Mouse (Mus musculus) megakaryocyte, embryonic 14.5 days (primary cell): ENCODE measurements around the gene Etl4. TPM values are rescaled to one million over a fixed set of nuclear protein-coding genes. Genes with fewer than 3 reads are reported as not detected.

Source experiments
- H3K27me3 ChIP-seq: replicated peaks from 2 replicates; pipeline ENCODE3; 2012; ENCODE audit warnings: inconsistent platforms
- H3K36me3 ChIP-seq: replicated peaks from 2 replicates; pipeline ENCODE3; 2012; ENCODE audit warnings: low read length, inconsistent platforms, mixed read lengths
- H3K4me1 ChIP-seq: 2 replicates; pipeline ENCODE4 v1.6.1; 2012; ENCODE audit warnings: inconsistent platforms
- H3K4me3 ChIP-seq: replicated peaks from 2 replicates; pipeline ENCODE3; 2012; ENCODE audit warnings: moderate library complexity, mild to moderate bottlenecking, inconsistent platforms
- H3K9me3 ChIP-seq: 2 replicates; pipeline ENCODE4 v1.6.1; 2012; ENCODE audit warnings: inconsistent platforms
- FLI1 ChIP-seq: IDR thresholded peaks from 2 replicates; pipeline ENCODE4 v1.6.1; 2012; ENCODE audit warnings: low read length, inconsistent platforms, mixed read lengths
- GATA1 ChIP-seq: IDR thresholded peaks from 3 replicates; pipeline ENCODE4 v1.6.1; 2012; ENCODE audit warnings: mixed read lengths, low read length, inconsistent platforms, borderline replicate concordance
- polyA plus RNA-seq: library from polyadenylated mRNA; stranded (reverse); fragments of >175 nt; gene quantifications from 2 replicates; pipeline ENCODE4 v1.2.3, GENCODE M21; 2012; ENCODE audit warnings: low replicate concordance; ENCODE audit not compliant: insufficient read depth

The Etl4 gene
- polyA plus RNA-seq, 1 experiment: 0.12 TPM

GRCm38 (mm10) chr2:20290982-20291740 is 381.6 kb downstream of the Etl4 start:
- no peak overlapping the region for H3K4me3 ChIP-seq
- no peak for TF ChIP-seq FLI1
- TF ChIP-seq GATA1: no peak
- no peaks in the 10 kb centered on the region for H3K36me3 ChIP-seq

GRCm38 (mm10) chr2:20291741-20292110 is 382.1 kb downstream of the Etl4 start:
- Histone ChIP-seq H3K36me3 (no peaks in the 10 kb centered on the region), H3K9me3 (no peaks in the 10 kb centered on the region), H3K27me3 (no peaks in the 10 kb centered on the region), H3K4me3 (no peak overlapping the region), H3K4me1 (no peaks in the 10 kb centered on the region)
- TF ChIP-seq GATA1 (no peak), FLI1 (no peak)

More at GRCm38 (mm10) chr2:20290982-20291740, 381.6 kb downstream of the Etl4 start:
- Histone ChIP-seq H3K4me1 (no peaks in the 10 kb centered on the region), H3K9me3 (no peaks in the 10 kb centered on the region), H3K27me3 (no peaks in the 10 kb centered on the region)

GRCm38 (mm10) chr2:20293336-20293735 is 383.8 kb downstream of the Etl4 start:
- Histone ChIP-seq H3K4me1 (no peaks in the 10 kb centered on the region), H3K27me3 (no peaks in the 10 kb centered on the region), H3K36me3 (no peaks in the 10 kb centered on the region), H3K4me3 (no peak overlapping the region), H3K9me3 (no peaks in the 10 kb centered on the region)
- no peak for TF ChIP-seq FLI1
- no peak for TF ChIP-seq GATA1

- Histone ChIP-seq H3K9me3 (no peaks in the 10 kb centered on the region), H3K4me1 (no peaks in the 10 kb centered on the region), H3K36me3 (no peaks in the 10 kb centered on the region), H3K4me3 (no peak overlapping the region), H3K27me3 (no peaks in the 10 kb centered on the region)
- TF ChIP-seq FLI1: no peak
- TF ChIP-seq GATA1: no peak
These were observed 385.0 kb downstream of the Etl4 start for GRCm38 (mm10) chr2:20294596-20294995.

- no peak overlapping the region for H3K4me3 ChIP-seq
- no peaks in the 10 kb centered on the region for H3K36me3 ChIP-seq
- H3K4me1 ChIP-seq: no peaks in the 10 kb centered on the region
- no peaks in the 10 kb centered on the region for H3K9me3 ChIP-seq
- no peaks in the 10 kb centered on the region for H3K27me3 ChIP-seq
- TF ChIP-seq FLI1 (no peak), GATA1 (no peak)
These were observed 392.9 kb downstream of the Etl4 start for GRCm38 (mm10) chr2:20302517-20302916.

GRCm38 (mm10) chr2:20324954-20325353 is 415.4 kb downstream of the Etl4 start:
- TF ChIP-seq GATA1 (no peak), FLI1 (no peak)
- H3K4me3 ChIP-seq: no peak overlapping the region
- H3K9me3 ChIP-seq: no peaks in the 10 kb centered on the region
- H3K36me3 ChIP-seq: no peaks in the 10 kb centered on the region
- no peaks in the 10 kb centered on the region for H3K27me3 ChIP-seq
- H3K4me1 ChIP-seq: no peaks in the 10 kb centered on the region

- H3K4me3 ChIP-seq: no peak overlapping the region
- H3K9me3 ChIP-seq: no peaks in the 10 kb centered on the region
- H3K4me1 ChIP-seq: no peaks in the 10 kb centered on the region
- TF ChIP-seq GATA1: no peak
- TF ChIP-seq FLI1: no peak
- H3K27me3 ChIP-seq: no peaks in the 10 kb centered on the region
- no peaks in the 10 kb centered on the region for H3K36me3 ChIP-seq
These were observed 426.6 kb downstream of the Etl4 start for GRCm38 (mm10) chr2:20336176-20336575.

GRCm38 (mm10) chr2:20339016-20339734 is 429.6 kb downstream of the Etl4 start:
- Histone ChIP-seq H3K27me3 (no peaks in the 10 kb centered on the region), H3K4me1 (no peaks in the 10 kb centered on the region), H3K9me3 (no peaks in the 10 kb centered on the region), H3K4me3 (no peak overlapping the region), H3K36me3 (no peaks in the 10 kb centered on the region)
- TF ChIP-seq GATA1 (no peak), FLI1 (no peak)

- H3K36me3 ChIP-seq: no peaks in the 10 kb centered on the region
- no peak for TF ChIP-seq FLI1
- H3K27me3 ChIP-seq: no peaks in the 10 kb centered on the region
- H3K4me3 ChIP-seq: peak overlapping the region; percentile 26
- no peaks in the 10 kb centered on the region for H3K4me1 ChIP-seq
- H3K9me3 ChIP-seq: no peaks in the 10 kb centered on the region
These were observed 430.3 kb downstream of the Etl4 start for GRCm38 (mm10) chr2:20339919-20340318.

GRCm38 (mm10) chr2:20346873-20347272 is 437.3 kb downstream of the Etl4 start:
- H3K36me3 ChIP-seq: no peaks in the 10 kb centered on the region
- no peak overlapping the region for H3K4me3 ChIP-seq
- TF ChIP-seq FLI1 (no peak), GATA1 (no peak)
- H3K27me3 ChIP-seq: no peaks in the 10 kb centered on the region
- H3K4me1 ChIP-seq: no peaks in the 10 kb centered on the region
- H3K9me3 ChIP-seq: no peaks in the 10 kb centered on the region
